12 mouse cellular contexts compared by ENCODE assay signal in the genomic region with DNA sequence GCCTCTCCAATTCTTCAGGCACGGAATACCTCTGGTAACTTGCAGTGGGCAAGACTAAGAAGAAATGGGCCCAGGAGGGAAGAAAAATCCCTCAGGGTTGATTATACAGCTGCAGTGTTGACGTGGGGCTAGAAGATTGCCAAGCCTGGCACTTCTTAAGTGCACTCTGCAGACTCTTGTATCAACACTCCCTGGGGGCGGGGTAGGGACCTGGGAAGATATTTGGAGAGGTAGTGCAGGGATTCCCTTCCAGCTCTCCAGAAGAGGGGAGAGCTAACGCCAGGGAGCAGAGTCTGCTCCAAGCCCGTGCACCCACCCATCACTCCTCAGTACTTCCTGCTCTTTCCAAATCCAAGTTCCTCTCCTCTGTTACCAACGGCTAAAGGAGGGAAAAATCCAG.
DNase-seq lines count a peak whose midpoint lies in the region; ATAC-seq lines count a peak whose summit lies in the region.
"Had no signal": no experiment of that assay in that cellular context is flagged by ENCODE, and none has a peak within 500 bp of the region (broad histone marks: within the 10 kb centered on the region; RNA-seq: fewer than 3 reads in every experiment).

No protein-coding gene starts in this region.

- H3K4me3 ChIP-seq in heart, embryonic 14.5 days (ENCODE audit: control insufficient read depth in 1 of 2, insufficient read depth in 1 of 2, low read depth in 1 of 2, low read length in 2 of 2), result no peak overlapping the region
- H3K4me3 ChIP-seq: midbrain, embryonic 12.5 days had no signal

- ATAC-seq in heart, embryonic 14.5 days (ENCODE audit: insufficient number of reproducible peaks, insufficient read depth, low FRiP score, low read depth), result peak; percentile 68
- ATAC-seq: inflammation-experienced regulatory T-cells, adult 6 months had no signal

- H3K4me2 ChIP-seq in heart, embryonic 14.5 days (ENCODE audit: low read length), result peak overlapping the region; percentile 40
- H3K4me2 ChIP-seq: midbrain, embryonic 12.5 days had no signal

- H3K36me3 ChIP-seq in heart, embryonic 14.5 days (ENCODE audit: control insufficient read depth, insufficient read depth, low read length), result no peaks in the 10 kb centered on the region
- H3K36me3 ChIP-seq: G1E; midbrain, embryonic 12.5 days had no signal

- H3K9ac ChIP-seq in heart, embryonic 14.5 days (ENCODE audit: low read length), result 0 out of 2 replicates have a peak overlapping the region, but pooled peaks have one; percentile 3
- H3K9ac ChIP-seq: midbrain, embryonic 12.5 days had no signal

- H3K27ac ChIP-seq in heart, embryonic 14.5 days (replicated peaks in 1 of 2; ENCODE audit: control insufficient read depth in 1 of 2, insufficient read depth in 1 of 2, low read depth in 2 of 2, low read length in 2 of 2), result no peak overlapping the region
- H3K27ac ChIP-seq: midbrain, embryonic 12.5 days had no signal

- DNase-seq in gastrocnemius, postnatal 25 days, result peak; percentile 5
- no peak for DNase-seq in gastrocnemius, adult 8-10 months (ENCODE audit: low spot score in 2 of 2)
- peak; percentile 11 for DNase-seq in embryo, embryonic 9.5 days (ENCODE audit: extremely low spot score)
- DNase-seq in lung, postnatal 14 days, result peak; percentile 8
- no peak for DNase-seq in urinary bladder, adult 2 months (ENCODE audit: low spot score)
- no peak for DNase-seq in thymus, postnatal 25 days
- DNase-seq: cerebellum, adult 11-12 months; liver had no signal

- H3K9me3 ChIP-seq in heart, embryonic 14.5 days (ENCODE audit: control insufficient read depth, low read length), result no peaks in the 10 kb centered on the region
- H3K9me3 ChIP-seq: G1E; midbrain, embryonic 12.5 days had no signal

- WGBS in heart, embryonic 14.5 days, result 11% methylated on average over 6 of the region's 6 CpGs

- H3K27me3 ChIP-seq in heart, embryonic 14.5 days (ENCODE audit: control insufficient read depth, insufficient read depth, low read length), result no peaks in the 10 kb centered on the region
- H3K27me3 ChIP-seq: midbrain, embryonic 12.5 days had no signal

- H3K4me1 ChIP-seq in heart, embryonic 14.5 days (ENCODE audit: control insufficient read depth in 2 of 2, insufficient read depth in 2 of 2, low read length in 2 of 2), result peaks cover 4 to 25% of the 10 kb centered on the region in 2 experiments
- H3K4me1 ChIP-seq: midbrain, embryonic 12.5 days had no signal

Comparison
In these comparisons a context has a peak if more than half of its experiments do, and no peak if none do; other contexts are left out.
1. DNase-seq: peak in gastrocnemius, postnatal 25 days (single experiment), embryo, embryonic 9.5 days (single experiment) and lung, postnatal 14 days (single experiment); none in gastrocnemius, adult 8-10 months (0 of 2), urinary bladder, adult 2 months (single experiment) and thymus, postnatal 25 days (single experiment).